Mouse (Mus musculus) cerebellum, adult 2 months (tissue): Measurements from ENCODE around the gene Pla2g12a. TPM values are rescaled to one million over a fixed set of nuclear protein-coding genes. Genes with fewer than 3 reads are reported as not detected.

Experiments
- DNase-seq, 2 experiments: peaks; one replicate each; pipeline ENCODE4 v3.0.0; 2021
- H3K27ac ChIP-seq: fragments of 200-500 bp; 2 replicates; pipeline ENCODE4 v1.5.1; 2012; ENCODE audit warnings: low read length, control low read depth, inconsistent platforms; ENCODE audit not compliant: insufficient read depth
- H3K27me3 ChIP-seq: fragments of 200-500 bp; 2 replicates; pipeline ENCODE4 v1.6.1; 2012; ENCODE audit warnings: inconsistent platforms, mild to moderate bottlenecking, low read length, moderate library complexity; ENCODE audit not compliant: control insufficient read depth, insufficient read depth
- H3K4me1 ChIP-seq: fragments of 200-500 bp; 2 replicates; pipeline ENCODE4 v1.6.1; 2011; ENCODE audit warnings: low read length; ENCODE audit not compliant: control insufficient read depth, insufficient read depth
- H3K4me3 ChIP-seq: fragments of 200-500 bp; replicated peaks from 2 replicates; pipeline ENCODE3; 2011; ENCODE audit warnings: mild to moderate bottlenecking, low read depth, low read length, control low read depth; ENCODE audit not compliant: insufficient read depth
- CTCF ChIP-seq: fragments of 200-500 bp; IDR thresholded peaks from 2 replicates; pipeline ENCODE4 v1.5.1; 2011; ENCODE audit warnings: low read depth, mild to moderate bottlenecking, control low read depth, low read length, moderate library complexity, borderline replicate concordance; ENCODE audit not compliant: insufficient read depth
- POLR2A ChIP-seq: fragments of 200-500 bp; IDR thresholded peaks from 2 replicates; pipeline ENCODE4 v1.6.1; 2011; ENCODE audit warnings: low read length, control low read depth, borderline replicate concordance; ENCODE audit not compliant: insufficient read depth
- WGBS: fragments of 180-500 bp; shearing (Covaris S2); methylation state at CpG from one replicate; pipeline ENCODE4 v1.1.7; 2018; 5-methylcytosine and 5-hydroxymethylcytosine counted together
- polyA plus RNA-seq: library from polyadenylated mRNA; depleted of rRNA; stranded (reverse); fragments of >200 nt; gene quantifications from 2 replicates; pipeline ENCODE4 v1.2.3, GENCODE M21; 2012; rRNA removed

Gene Pla2g12a
- polyA plus RNA-seq, 1 experiment: 32.3 TPM

DNA sequence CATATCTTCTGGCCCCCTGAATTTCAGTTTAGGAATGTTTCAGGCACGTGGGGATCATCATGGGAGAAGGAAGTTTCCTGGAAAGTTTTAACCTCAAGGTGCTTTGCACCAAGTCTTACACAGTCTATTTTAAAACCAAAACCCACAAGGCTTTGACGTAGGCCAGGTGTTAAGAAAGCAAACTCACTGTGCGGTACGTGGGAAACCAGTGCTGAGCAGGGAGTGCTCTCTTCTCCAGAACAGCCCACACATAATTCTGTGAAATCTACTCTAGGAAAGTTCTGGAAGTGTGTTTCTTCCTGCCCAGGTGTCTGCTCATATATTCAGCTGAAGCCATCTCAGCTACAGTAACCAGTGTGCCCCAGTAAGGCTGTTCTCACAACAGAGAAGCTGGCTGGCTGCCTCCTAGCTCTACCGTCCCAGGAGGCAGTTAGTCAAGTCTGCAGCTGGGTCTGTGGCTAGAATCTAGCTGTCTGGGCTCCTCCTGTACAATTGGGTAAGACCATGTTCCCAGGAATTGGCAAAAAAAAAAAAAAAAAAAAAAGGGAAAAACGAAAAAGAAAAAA is 51.9 kb downstream of the Pla2g12a start:
- H3K27me3 ChIP-seq: no peaks in the 10 kb centered on the region
- H3K4me1 ChIP-seq: no peaks in the 10 kb centered on the region
- H3K27ac ChIP-seq: no peak overlapping the region
- no peak for DNase-seq
- 59% methylated on average over 6 of the region's 6 CpGs for WGBS
- H3K4me3 ChIP-seq: no peak overlapping the region
- no peak for TF ChIP-seq CTCF
- TF ChIP-seq POLR2A: no peak

DNA sequence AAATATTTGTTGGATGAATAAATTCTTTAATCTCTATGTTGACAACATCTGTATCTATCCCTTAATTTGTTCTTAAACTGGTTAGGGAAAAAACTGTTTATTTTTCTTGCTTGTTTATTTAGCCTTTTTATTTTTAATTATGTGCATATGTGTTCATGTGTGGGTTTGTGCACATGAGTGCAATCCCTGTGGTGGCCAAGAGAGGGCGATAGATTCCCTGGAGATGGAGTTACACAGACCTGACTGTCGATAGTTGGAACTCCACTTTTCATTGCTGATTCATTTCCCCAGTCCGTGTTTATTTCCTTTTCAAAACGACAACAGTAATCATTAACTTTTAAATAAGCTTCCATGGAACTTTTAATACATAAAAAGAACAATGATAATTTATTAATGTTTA is 54.0 kb downstream of the Pla2g12a start:
- Histone ChIP-seq H3K4me1 (no peaks in the 10 kb centered on the region), H3K27me3 (no peaks in the 10 kb centered on the region), H3K27ac (no peak overlapping the region), H3K4me3 (no peak overlapping the region)
- 54% methylated on average over 4 of the region's 4 CpGs for WGBS
- DNase-seq: no peak
- TF ChIP-seq CTCF (peak; percentile 3; the same call in 1 of the 2 replicates), POLR2A (no peak)

DNA sequence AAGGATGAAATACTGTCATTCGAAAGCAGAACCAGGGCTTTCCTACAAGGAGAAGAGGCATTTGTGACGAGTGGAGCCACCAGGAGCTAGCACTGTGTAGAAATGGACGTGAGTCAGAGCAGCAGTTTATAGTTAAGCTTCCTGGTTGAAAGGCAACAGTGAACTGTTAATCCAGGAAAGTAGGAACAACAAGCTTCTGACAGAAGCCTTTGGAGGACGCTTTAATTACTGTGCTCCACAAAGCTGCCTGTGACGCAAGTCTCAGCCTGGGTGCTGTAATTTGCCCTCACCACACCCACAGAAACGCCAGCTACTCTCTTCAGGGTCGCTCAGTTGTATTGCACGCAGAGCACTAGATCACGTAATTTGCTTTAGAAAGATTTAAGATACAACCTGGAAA is 58.2 kb downstream of the Pla2g12a start:
- no peak overlapping the region for H3K27ac ChIP-seq
- H3K4me1 ChIP-seq: no peaks in the 10 kb centered on the region
- no peaks in the 10 kb centered on the region for H3K27me3 ChIP-seq
- no peak for DNase-seq
- WGBS: 73% methylated on average over 9 of the region's 9 CpGs
- H3K4me3 ChIP-seq: no peak overlapping the region
- TF ChIP-seq CTCF (no peak), POLR2A (no peak)

DNA sequence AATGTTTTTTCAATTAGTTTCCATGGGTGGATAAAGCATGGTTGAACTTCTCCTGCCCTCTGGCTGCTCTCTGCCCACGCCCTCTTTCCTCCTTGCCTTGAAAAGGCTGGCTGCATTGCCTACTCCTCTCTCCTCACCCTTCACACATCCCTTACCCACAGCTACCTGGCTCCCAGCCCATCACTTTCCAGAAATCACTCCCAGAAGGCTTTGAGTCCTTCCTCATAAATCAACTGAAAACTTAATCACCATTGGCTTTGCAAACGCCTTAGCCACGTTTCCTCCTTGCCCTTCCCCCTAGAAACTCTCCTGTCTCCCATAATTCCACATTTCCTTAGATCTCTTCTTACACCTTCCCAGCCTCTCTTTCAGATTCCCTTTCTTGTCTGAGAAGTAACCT is 59.4 kb downstream of the Pla2g12a start:
- whole genome bisulfite sequencing: 39% methylated on average over 3 of the region's 3 CpGs

DNA sequence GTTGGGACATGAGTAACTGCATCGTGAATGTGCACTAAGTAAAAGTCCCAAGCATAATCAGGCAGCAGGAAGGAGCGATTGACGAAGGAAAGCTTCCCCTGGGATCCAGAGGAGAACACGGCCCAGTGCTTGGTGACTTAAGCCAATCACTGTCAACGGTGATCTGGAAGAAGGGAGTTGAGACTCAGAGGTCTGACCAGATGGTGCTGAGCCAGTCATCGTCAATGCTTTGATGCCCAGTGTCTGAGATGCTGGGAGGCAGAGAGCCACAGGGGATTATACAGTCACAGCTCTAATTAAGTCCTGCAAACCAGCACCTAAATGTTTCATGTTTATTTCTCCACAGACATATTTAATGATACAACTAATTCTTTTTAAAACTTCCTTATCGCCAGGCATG is 60.7 kb downstream of the Pla2g12a start:
- Histone ChIP-seq H3K27ac (no peak overlapping the region), H3K4me1 (no peaks in the 10 kb centered on the region), H3K27me3 (no peaks in the 10 kb centered on the region), H3K4me3 (no peak overlapping the region)
- DNase-seq: no peak
- TF ChIP-seq POLR2A (no peak), CTCF (no peak)
- WGBS: 23% methylated on average over 7 of the region's 7 CpGs

More for the DNA sequence above, 59.4 kb downstream of the Pla2g12a start:
- no peak overlapping the region for H3K27ac ChIP-seq
- H3K4me3 ChIP-seq: no peak overlapping the region
- no peaks in the 10 kb centered on the region for H3K4me1 ChIP-seq
- TF ChIP-seq POLR2A (no peak), CTCF (no peak)
- no peaks in the 10 kb centered on the region for H3K27me3 ChIP-seq
- no peak for DNase-seq

DNA sequence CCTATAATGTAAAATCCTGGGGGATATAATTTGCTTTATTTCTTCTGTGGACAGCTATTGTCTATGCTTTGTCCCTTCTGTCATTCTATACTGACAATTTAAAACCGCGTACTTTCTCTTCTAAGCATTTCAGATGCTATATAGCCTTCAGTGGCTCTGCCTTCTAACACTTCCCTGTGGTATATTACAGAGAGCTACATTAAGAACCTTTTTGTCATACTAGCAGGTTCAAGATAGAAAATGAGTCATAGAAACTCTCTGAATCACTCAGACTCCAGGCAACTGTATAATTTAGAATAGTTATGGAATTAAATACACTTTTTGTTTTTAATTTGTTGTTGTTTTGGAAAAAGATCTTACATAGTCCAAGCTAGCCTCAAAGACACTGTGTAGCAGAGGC is 62.4 kb downstream of the Pla2g12a start:
- H3K27me3 ChIP-seq: no peaks in the 10 kb centered on the region
- no peak overlapping the region for H3K4me3 ChIP-seq
- DNase-seq: no peak
- TF ChIP-seq CTCF: no peak
- TF ChIP-seq POLR2A: no peak
- WGBS: 95% methylated on average over 2 of the region's 2 CpGs
- H3K27ac ChIP-seq: no peak overlapping the region
- H3K4me1 ChIP-seq: no peaks in the 10 kb centered on the region

DNA sequence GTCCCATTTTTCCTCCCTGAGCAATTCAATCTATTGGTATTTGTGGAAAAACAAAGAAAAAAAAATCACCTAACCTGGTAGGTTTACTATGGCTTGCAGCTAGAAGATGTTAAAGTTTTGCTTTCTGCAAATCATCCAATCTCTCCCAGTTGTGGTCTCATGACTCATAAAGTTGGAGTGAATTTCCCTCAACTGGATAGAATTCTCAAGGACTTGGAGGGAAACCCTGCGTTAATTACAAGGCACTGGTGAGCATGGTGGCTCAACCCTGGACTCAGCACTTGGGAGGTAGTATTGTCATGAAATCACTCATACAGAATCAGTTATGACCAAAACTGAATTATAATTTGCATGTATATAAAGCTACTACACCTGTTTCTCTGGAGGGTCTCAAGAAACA is 62.9 kb downstream of the Pla2g12a start:
- WGBS: 98% methylated on average over 1 of the region's 1 CpGs

DNA sequence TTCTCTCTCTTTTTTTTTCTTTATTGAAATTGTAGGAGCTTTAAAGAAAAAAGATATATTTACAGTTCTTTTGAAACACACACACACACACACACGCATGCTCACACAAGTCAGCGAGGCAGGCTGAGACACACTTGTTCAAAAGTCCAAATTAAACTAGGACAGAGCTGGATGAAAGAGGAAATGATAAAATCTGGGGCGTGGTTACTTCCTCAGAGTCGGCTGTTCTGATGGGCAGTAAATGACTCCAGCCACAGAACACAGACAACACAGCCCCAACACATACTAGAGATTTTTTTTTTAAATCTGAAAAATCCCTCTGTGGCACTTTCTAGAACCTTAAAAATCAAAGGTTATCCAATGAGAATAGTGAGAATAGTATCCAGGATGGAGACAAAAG is 65.4 kb downstream of the Pla2g12a start:
- Histone ChIP-seq H3K27ac (no peak overlapping the region), H3K4me1 (no peaks in the 10 kb centered on the region), H3K4me3 (no peak overlapping the region), H3K27me3 (no peaks in the 10 kb centered on the region)
- WGBS: 93% methylated on average over 4 of the region's 4 CpGs
- TF ChIP-seq POLR2A (no peak), CTCF (no peak)
- DNase-seq: no peak

More for the DNA sequence above, 62.9 kb downstream of the Pla2g12a start:
- Histone ChIP-seq H3K27me3 (no peaks in the 10 kb centered on the region), H3K27ac (no peak overlapping the region), H3K4me1 (no peaks in the 10 kb centered on the region), H3K4me3 (no peak overlapping the region)
- TF ChIP-seq CTCF: no peak
- TF ChIP-seq POLR2A: no peak
- no peak for DNase-seq

Other genes with a start within 250 kb of the Pla2g12a start
- gene Egf, start 123.3 kb upstream of the Pla2g12a start, polyA plus RNA-seq: 3.2 and 3.6 TPM in 2 replicates
- gene Lrit3, start 74.6 kb upstream of the Pla2g12a start, polyA plus RNA-seq: 0.29 and 0.46 TPM in 2 replicates
- 0.77 and 0.79 TPM in 2 replicates for gene Rrh, start 56.0 kb upstream of the Pla2g12a start, polyA plus RNA-seq
- gene Gar1, start 47.2 kb upstream of the Pla2g12a start, polyA plus RNA-seq: 33.8 and 38.3 TPM in 2 replicates
- 0.06 and 0.15 TPM in 2 replicates for gene Cfi, start 42.7 kb upstream of the Pla2g12a start, polyA plus RNA-seq
- 6.7 and 8.0 TPM in 2 replicates for gene Casp6, start 22.8 kb downstream of the Pla2g12a start, polyA plus RNA-seq
- 1.7 and 2.7 TPM in 2 replicates for gene Mcub, start 91.6 kb downstream of the Pla2g12a start, polyA plus RNA-seq
- gene Sec24b, start 182.9 kb downstream of the Pla2g12a start, polyA plus RNA-seq: 65.8 and 69.6 TPM in 2 replicates